Mouse (Mus musculus) embryonic facial prominence, embryonic 11.5 days (tissue): ENCODE results near the gene Gm10837. TPM values are rescaled to one million over a fixed set of nuclear protein-coding genes. Genes with fewer than 3 reads are reported as not detected.
A peak's percentile ranks its signal among the peaks of the same experiment; 100 is the strongest.

Experiments
- ATAC-seq: fragments of 200-750 bp; cut with Nextera tagmentation; replicated peaks from 2 replicates; pipeline ENCODE4 v1.8.0; 2017; ENCODE audit warnings: low read depth; ENCODE audit not compliant: insufficient number of reproducible peaks, low FRiP score, low TSS enrichment
- DNase-seq: peaks from one replicate; pipeline ENCODE4 v3.0.0-alpha.2; 2015; ENCODE audit warnings: low spot score
- H3K27ac ChIP-seq: fragments of 300-500 bp; sonication (generic); replicated peaks from 2 replicates; pipeline ENCODE4 v1.5.1; 2014; ENCODE audit warnings: mild to moderate bottlenecking, low read depth, low read length, control low read depth
- H3K27me3 ChIP-seq: fragments of 300-500 bp; sonication (generic); 2 replicates; pipeline ENCODE4 v1.6.1; 2014; ENCODE audit warnings: mild to moderate bottlenecking, low read length, moderate library complexity, mixed read lengths; ENCODE audit not compliant: control insufficient read depth, insufficient read depth
- H3K36me3 ChIP-seq: fragments of 300-500 bp; sonication (generic); replicated peaks from 2 replicates; pipeline ENCODE4 v1.6.1; 2014; ENCODE audit warnings: low read depth, mild to moderate bottlenecking, low read length, moderate library complexity, mixed read lengths; ENCODE audit not compliant: control insufficient read depth, insufficient read depth
- H3K4me1 ChIP-seq: fragments of 300-500 bp; sonication (generic); 2 replicates; pipeline ENCODE4 v1.6.1; 2014; ENCODE audit warnings: low read length, mixed read lengths; ENCODE audit not compliant: control insufficient read depth, insufficient read depth
- H3K4me2 ChIP-seq: fragments of 300-500 bp; sonication (generic); 2 replicates; pipeline ENCODE4 v1.6.1; 2014; ENCODE audit warnings: low read depth, mild to moderate bottlenecking, control low read depth, low read length, moderate library complexity
- H3K4me3 ChIP-seq: fragments of 300-500 bp; sonication (generic); 2 replicates; pipeline ENCODE4 v1.5.1; 2014; ENCODE audit warnings: low read depth, low read length, control low read depth
- H3K9ac ChIP-seq: fragments of 300-500 bp; sonication (generic); replicated peaks from 2 replicates; pipeline ENCODE4 v1.6.1; 2014; ENCODE audit warnings: mild to moderate bottlenecking, control low read depth, low read length
- H3K9me3 ChIP-seq: fragments of 300-500 bp; sonication (generic); replicated peaks from 2 replicates; pipeline ENCODE4 v1.6.1; 2016; ENCODE audit warnings: mild to moderate bottlenecking, low read length, inconsistent platforms, mixed read lengths; ENCODE audit not compliant: control insufficient read depth
- WGBS: fragments of 180-500 bp; shearing (Covaris S2); extraction: QIAGEN DNeasy Blood & Tissue Kit; methylation state at CpG from one replicate; pipeline ENCODE4 v1.1.7; 2014; 5-methylcytosine and 5-hydroxymethylcytosine counted together
- polyA plus RNA-seq: library from polyadenylated mRNA; unstranded; fragments of >200 nt; fragmentation: Nextera tagmentation; extraction: Ambion mirVana; gene quantifications from 2 replicates; pipeline ENCODE4 v1.2.1, GENCODE M21; 2014

Gene Gm10837
- not detected in 2 replicates for polyA plus RNA-seq

DNA sequence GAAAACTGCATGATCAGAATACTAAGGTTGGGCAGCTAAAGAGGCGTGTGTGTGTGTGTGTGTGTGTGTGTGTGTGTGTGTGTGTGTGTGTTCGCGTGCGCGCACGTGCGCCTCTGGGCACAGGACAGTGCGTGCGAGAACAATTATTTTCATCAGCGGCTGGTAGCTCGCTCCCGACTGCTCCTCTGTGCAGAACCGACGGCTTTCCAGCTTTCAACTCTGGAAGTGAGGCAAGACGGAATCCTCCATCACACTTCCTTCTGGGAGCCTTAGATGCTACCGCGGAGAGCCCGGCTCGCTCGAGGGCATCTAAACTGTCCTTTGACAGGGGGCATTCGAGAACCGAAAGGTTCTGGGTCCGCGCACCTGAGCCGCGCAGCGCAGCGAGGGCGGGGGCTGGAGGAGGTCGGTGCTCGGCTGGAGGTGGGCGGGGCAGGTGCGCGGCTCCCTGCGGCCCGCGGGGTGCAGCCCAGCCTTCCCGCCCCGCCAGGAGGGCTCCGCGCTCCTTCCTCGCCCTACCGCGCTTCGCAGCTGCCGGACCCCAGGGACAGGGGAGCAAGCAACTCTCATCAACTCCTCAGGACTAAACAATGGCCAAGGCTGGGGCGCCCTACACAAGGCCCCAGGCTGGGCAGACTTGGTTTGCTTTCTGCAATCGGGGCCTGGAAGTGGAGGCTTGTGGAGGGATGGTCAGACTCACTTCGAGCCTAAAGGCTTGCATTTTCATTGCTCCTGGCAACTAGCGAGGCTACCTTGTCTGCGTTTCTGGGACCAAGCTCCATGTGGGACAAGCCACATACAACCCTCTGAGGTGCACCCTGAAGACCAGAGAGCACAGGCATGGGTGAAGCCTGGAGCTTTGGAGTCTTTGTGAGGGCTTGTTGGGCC lies at the start of gene Gm10837:
Gene Gm10837, plus strand, starts transcription at position 146 of the 888 bp plus-strand sequence.
- no peaks in the 10 kb centered on the region for H3K9me3 ChIP-seq
- H3K4me2 ChIP-seq = peak within 1 kb of the TSS; percentile 43
- H3K36me3 ChIP-seq = no peaks in the 10 kb centered on the region
- peaks cover 15% of the 10 kb centered on the region for H3K27me3 ChIP-seq
- DNase-seq (peak; percentile 36), ATAC-seq (peak; percentile 76)
- peak within 1 kb of the TSS; percentile 18; the same call in 1 of the 2 replicates for H3K9ac ChIP-seq
- H3K27ac ChIP-seq = no peak within 1 kb of the TSS
- H3K4me3 ChIP-seq = peak within 1 kb of the TSS; percentile 25
- peaks cover 4% of the 10 kb centered on the region for H3K4me1 ChIP-seq
- WGBS = 1% methylated on average over 51 of the region's 51 CpGs

DNA sequence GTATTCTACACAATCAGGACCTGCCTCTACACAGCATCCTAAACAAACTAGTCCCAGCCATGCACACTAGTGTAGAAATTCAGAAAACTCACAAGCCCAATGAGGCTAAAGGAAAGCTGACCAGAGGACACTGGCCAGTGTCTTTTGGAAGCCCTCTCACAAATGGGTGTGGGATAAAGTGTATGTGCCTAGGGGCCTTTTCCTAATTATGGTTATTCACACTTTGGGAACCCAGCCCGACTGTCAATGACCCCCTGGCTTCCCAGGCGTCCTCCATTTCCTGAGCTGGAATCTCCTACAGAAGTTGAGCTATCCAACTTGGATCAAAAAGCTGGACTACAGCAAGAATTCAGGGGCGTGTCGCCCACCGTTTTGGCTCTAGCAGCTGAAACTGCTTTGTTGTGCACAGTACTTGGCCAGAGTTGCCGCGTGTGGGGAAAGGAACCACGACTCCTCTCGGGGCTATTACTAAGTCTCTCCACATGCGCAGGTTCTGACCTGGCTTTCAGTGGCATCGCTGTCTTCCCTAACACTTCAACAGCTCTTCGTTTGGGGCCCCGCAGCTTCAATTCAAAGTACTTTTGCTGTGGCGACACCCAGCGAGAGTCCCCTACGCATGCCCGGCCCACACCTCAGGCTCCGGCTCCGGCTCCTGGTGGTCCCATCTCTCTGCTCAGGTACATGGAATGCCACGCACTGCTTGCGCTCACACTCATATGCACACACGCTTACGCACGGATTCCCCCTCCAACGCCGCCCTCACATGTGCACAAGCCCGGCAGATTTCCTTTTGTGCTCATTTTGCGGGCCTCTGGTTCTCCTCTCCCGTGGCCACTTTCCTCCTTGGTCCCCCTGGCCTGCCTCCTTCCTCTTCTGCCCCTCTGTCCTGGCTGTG lies 40.5 kb upstream of the Gm10837 start:
- WGBS = 3% methylated on average over 29 of the region's 29 CpGs
- Histone ChIP-seq H3K9ac (peak overlapping the region; percentile 60), H3K36me3 (no peaks in the 10 kb centered on the region), H3K4me1 (peaks cover 6% of the 10 kb centered on the region), H3K27ac (no peak overlapping the region), H3K4me3 (peak overlapping the region; percentile 42), H3K4me2 (peak overlapping the region; percentile 88), H3K9me3 (no peaks in the 10 kb centered on the region), H3K27me3 (peaks cover 37% of the 10 kb centered on the region)
- DNase-seq (peak; percentile 45), ATAC-seq (no peak)

DNA sequence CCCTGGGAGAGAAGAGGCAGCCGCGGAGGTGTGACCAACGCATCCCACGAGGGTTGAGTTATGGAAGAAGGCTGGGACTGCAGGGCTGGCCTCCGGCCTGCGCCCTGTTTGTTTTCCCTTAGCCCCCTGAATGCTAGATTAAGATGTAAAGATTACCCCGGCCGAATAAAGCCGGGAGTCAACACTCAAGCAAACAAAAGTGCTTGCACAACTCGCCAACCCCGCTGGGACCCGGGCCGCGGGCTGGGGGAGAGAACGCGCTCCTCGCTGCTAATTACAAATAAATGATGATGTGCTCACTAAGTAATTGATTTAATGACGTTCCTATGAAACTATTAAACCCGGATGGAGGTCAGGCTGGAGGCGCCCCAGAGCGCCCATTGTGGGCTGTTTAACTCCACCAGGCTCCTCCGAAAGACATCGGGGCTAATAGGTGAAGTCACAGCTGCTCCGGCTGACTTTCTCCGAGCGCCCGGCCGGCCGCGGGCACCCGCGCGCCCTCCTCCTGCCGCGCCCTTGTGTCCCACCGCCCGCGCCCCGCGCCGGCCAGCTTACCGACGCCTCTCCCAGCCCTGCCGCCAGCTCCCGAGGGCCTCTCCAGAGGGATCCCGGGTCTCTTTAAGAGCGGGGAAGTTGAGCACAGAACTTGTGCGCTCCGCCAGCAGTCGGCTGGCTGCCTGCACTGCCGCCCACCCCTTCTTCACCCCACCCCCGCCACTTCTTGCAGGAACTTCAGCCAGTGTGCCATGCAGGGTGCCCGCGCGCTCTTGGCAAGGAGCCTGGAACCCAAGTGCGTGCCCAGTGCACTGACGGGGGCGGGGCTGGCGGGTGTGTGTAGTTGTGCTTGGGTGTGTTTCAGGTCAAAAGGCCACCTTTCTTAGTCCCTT lies 39.6 kb upstream of the Gm10837 start, which contains the start of gene Gm5089:
Gene Gm5089, minus strand, starts transcription at position 620 of the 887 bp plus-strand sequence.
- Histone ChIP-seq H3K4me2 (peak within 1 kb of the TSS; percentile 88), H3K36me3 (no peaks in the 10 kb centered on the region), H3K27me3 (peaks cover 39% of the 10 kb centered on the region), H3K4me3 (peak within 1 kb of the TSS; percentile 42), H3K9me3 (no peaks in the 10 kb centered on the region), H3K4me1 (peaks cover 6% of the 10 kb centered on the region), H3K9ac (peak within 1 kb of the TSS; percentile 60), H3K27ac (no peak within 1 kb of the TSS)
- under 1% methylated on average over 58 of the region's 59 CpGs for WGBS
- ATAC-seq = peak; percentile 40
- DNase-seq = peak; percentile 39

DNA sequence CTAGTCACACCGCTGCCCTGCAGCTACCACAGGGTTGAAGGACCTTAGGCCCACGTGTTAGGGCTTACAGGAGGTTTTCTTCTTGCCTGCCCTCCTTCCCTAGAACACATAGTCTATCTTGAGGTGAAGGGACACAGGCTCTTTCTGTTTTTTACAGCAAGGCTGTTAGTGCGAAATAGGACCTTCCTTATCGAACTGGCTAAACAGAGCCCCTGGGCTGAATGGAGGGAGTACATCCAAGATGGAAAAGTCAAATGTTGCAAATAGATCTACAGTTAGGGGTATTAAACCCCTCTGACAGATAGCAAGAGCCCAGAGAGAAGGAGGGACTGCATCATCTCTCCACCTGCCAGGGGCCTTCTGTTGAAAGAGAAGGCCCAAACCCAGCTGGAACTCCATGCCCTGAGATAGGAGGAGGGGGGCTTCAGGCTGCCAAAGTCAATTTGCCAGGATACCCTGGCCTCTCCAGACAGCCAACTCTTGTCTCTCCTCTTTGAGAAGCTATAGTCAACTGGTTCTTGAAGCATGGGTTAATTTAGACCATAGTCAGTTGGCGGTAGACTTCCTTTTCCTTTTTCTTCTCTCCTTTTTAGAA lies 38.7 kb upstream of the Gm10837 start:
- H3K27me3 ChIP-seq = peaks cover 39% of the 10 kb centered on the region
- no peak for DNase-seq
- H3K4me1 ChIP-seq = peaks cover 6% of the 10 kb centered on the region
- H3K9me3 ChIP-seq = no peaks in the 10 kb centered on the region
- H3K4me3 ChIP-seq = no peak overlapping the region
- no peak overlapping the region for H3K4me2 ChIP-seq
- no peak for ATAC-seq
- H3K36me3 ChIP-seq = no peaks in the 10 kb centered on the region
- H3K9ac ChIP-seq = no peak overlapping the region
- 55% methylated on average over 5 of the region's 5 CpGs for WGBS
- no peak overlapping the region for H3K27ac ChIP-seq

DNA sequence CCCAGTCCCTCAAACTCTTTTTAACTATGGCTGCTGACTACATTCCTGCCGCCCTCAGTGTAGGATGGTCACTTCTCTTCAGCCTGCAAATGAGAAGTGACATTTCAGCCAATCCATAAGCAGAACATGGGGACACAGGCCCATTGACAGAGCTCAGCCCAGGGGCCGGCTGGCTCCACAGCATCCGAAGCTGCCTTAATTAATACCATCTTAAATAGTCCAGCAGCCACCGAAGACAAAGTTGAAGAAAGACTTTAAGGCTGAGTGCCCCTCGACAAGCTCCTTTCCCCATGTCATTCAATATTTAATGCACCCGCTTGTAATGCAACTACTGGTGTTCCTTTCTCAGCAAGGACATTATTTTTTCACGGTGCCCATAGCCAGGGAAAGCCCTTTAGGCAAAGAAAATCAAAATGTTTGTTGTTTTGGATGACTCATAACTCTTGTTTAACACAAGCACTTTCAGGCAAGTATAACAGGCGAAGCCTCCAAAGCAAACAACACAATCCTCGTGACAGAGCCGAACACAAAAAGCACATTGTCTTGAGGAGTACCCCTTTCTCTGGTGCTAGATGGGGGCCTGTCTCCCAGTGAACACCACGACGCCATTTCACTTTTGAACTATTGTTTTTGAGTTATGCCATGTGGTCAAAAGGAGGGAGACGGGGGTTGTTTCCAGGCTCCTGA lies 37.5 kb upstream of the Gm10837 start:
- Histone ChIP-seq H3K4me2 (peak overlapping the region; percentile 35), H3K9me3 (no peaks in the 10 kb centered on the region), H3K27me3 (peaks cover 39% of the 10 kb centered on the region), H3K4me3 (no peak overlapping the region), H3K27ac (no peak overlapping the region), H3K4me1 (peaks cover 6% of the 10 kb centered on the region), H3K9ac (no peak overlapping the region), H3K36me3 (no peaks in the 10 kb centered on the region)
- DNase-seq (no peak), ATAC-seq (peak; percentile 46; the same call in 1 of the 2 replicates)
- WGBS = 9% methylated on average over 13 of the region's 13 CpGs

DNA sequence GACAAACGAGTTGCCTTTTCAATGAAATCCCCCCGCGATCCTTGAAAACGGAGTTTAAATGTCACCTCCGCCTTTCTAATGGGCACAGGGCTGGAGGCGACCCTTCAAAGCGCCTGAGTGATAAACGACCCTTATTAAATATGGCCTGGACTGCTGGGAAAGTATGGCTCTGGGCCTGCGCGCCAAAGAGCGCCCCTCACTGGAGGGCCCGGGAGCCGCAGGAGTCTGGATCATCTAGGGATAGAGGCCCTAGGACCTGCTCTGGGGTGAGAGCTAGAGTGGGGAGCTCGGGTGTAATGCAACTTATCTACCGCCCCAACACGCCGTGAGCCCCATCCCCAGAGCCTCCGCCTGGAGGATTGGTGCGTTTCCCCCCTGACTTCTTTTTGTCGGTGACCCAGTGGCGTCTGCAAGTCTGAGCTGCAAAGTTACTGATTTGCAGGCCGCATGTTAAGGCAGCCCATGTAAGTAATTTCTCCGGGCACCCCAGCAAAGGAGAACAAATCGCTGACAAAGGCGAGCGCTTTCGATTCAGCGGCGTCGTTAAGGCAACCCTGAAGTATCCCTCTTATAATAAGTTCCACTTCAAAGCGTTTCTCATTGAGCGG lies 36.9 kb upstream of the Gm10837 start:
- H3K9ac ChIP-seq = no peak overlapping the region; the same call in 1 of the 2 replicates
- peaks cover 6% of the 10 kb centered on the region for H3K4me1 ChIP-seq
- 3% methylated on average over 32 of the region's 32 CpGs for WGBS
- H3K27ac ChIP-seq = no peak overlapping the region; the same call in 1 of the 2 replicates
- no peaks in the 10 kb centered on the region for H3K9me3 ChIP-seq
- peak overlapping the region; percentile 35 for H3K4me2 ChIP-seq
- no peaks in the 10 kb centered on the region for H3K36me3 ChIP-seq
- DNase-seq (peak; percentile 71), ATAC-seq (peak; percentile 66)
- H3K27me3 ChIP-seq = peaks cover 39% of the 10 kb centered on the region
- H3K4me3 ChIP-seq = 0 out of 2 replicates have a peak overlapping the region, but pooled peaks have one; percentile 11
